Mouse (Mus musculus): Measurements from ENCODE around the gene Cbx4. TPM values are rescaled to one million over a fixed set of nuclear protein-coding genes. Genes with fewer than 3 reads are reported as not detected.

Cbx4 gene
- polyA plus RNA-seq (2015; fragmentation: Nextera tagmentation; extraction: Ambion mirVana), result 15.5 and 16.5 TPM in 2 replicates

- peak; percentile 92 for ATAC-seq (replicated peaks)
- Histone ChIP-seq H3K36me3 (peaks cover 9% of the 10 kb centered on the region; the same call in 1 of the 2 replicates), H3K9ac (replicated peaks) (peak within 1 kb of the TSS; percentile 92), H3K4me3 (peak within 1 kb of the TSS; percentile 91), H3K27me3 (peaks cover 41% of the 10 kb centered on the region), H3K9me3 (no peaks in the 10 kb centered on the region), H3K27ac (replicated peaks) (peak within 1 kb of the TSS; percentile 100), H3K4me2 (replicated peaks) (peak within 1 kb of the TSS; percentile 65), H3K4me1 (peaks cover 68% of the 10 kb centered on the region)
- WGBS, result under 1% methylated on average over 67 of the region's 67 CpGs
Measured at GRCm38 (mm10) chr11:119086144-119086971, at the start of gene Cbx4. Gene Cbx4 (minus strand): TSS chr11:119086221.

- 9% methylated on average over 17 of the region's 17 CpGs for WGBS
- H3K9me3 ChIP-seq, result no peaks in the 10 kb centered on the region
- ATAC-seq (replicated peaks), result no peak
- no peak overlapping the region for H3K9ac ChIP-seq (replicated peaks)
- no peaks in the 10 kb centered on the region for H3K27me3 ChIP-seq
- peak overlapping the region; percentile 22 for H3K4me2 ChIP-seq (replicated peaks)
- H3K4me3 ChIP-seq, result no peak overlapping the region
- no peaks in the 10 kb centered on the region for H3K36me3 ChIP-seq
- 0 out of 2 replicates have a peak overlapping the region, but pooled peaks have one; percentile 15 for H3K27ac ChIP-seq (replicated peaks)
- H3K4me1 ChIP-seq, result peaks cover 24% of the 10 kb centered on the region
Measured at GRCm38 (mm10) chr11:119134586-119134985, 48.6 kb upstream of the Cbx4 start.

- no peak for ATAC-seq (replicated peaks)
- no peak overlapping the region for H3K27ac ChIP-seq (replicated peaks)
Measured at GRCm38 (mm10) chr11:119133437-119134221, 47.6 kb upstream of the Cbx4 start.

GRCm38 (mm10) chr11:119132198-119133035 is 46.4 kb upstream of the Cbx4 start:
- 68% methylated on average over 14 of the region's 14 CpGs for WGBS
- Histone ChIP-seq H3K9ac (replicated peaks) (no peak overlapping the region), H3K4me1 (peaks cover 43% of the 10 kb centered on the region)

More at GRCm38 (mm10) chr11:119133437-119134221, 47.6 kb upstream of the Cbx4 start:
- no peaks in the 10 kb centered on the region for H3K27me3 ChIP-seq
- no peak overlapping the region for H3K4me2 ChIP-seq (replicated peaks)
- no peaks in the 10 kb centered on the region for H3K9me3 ChIP-seq
- no peaks in the 10 kb centered on the region for H3K36me3 ChIP-seq
- H3K4me3 ChIP-seq, result no peak overlapping the region
- 74% methylated on average over 5 of the region's 5 CpGs for WGBS
- H3K9ac ChIP-seq (replicated peaks), result no peak overlapping the region
- peaks cover 31% of the 10 kb centered on the region for H3K4me1 ChIP-seq

GRCm38 (mm10) chr11:119130081-119130765 is 44.2 kb upstream of the Cbx4 start:
- Histone ChIP-seq H3K4me1 (peaks cover 58% of the 10 kb centered on the region), H3K36me3 (no peaks in the 10 kb centered on the region), H3K4me2 (replicated peaks) (peak overlapping the region; percentile 27), H3K27ac (replicated peaks) (no peak overlapping the region), H3K4me3 (no peak overlapping the region), H3K27me3 (no peaks in the 10 kb centered on the region), H3K9ac (replicated peaks) (no peak overlapping the region), H3K9me3 (no peaks in the 10 kb centered on the region)
- no peak for ATAC-seq (replicated peaks)
- WGBS, result 26% methylated on average over 23 of the region's 24 CpGs

More at GRCm38 (mm10) chr11:119132198-119133035, 46.4 kb upstream of the Cbx4 start:
- Histone ChIP-seq H3K27me3 (no peaks in the 10 kb centered on the region), H3K9me3 (no peaks in the 10 kb centered on the region), H3K27ac (replicated peaks) (no peak overlapping the region), H3K4me3 (no peak overlapping the region), H3K36me3 (no peaks in the 10 kb centered on the region), H3K4me2 (replicated peaks) (no peak overlapping the region)
- no peak for ATAC-seq (replicated peaks)

- WGBS, result 50% methylated on average over 18 of the region's 18 CpGs
- Histone ChIP-seq H3K4me1 (peaks cover 52% of the 10 kb centered on the region), H3K36me3 (no peaks in the 10 kb centered on the region), H3K9ac (replicated peaks) (no peak overlapping the region), H3K27ac (replicated peaks) (no peak overlapping the region), H3K27me3 (no peaks in the 10 kb centered on the region), H3K9me3 (no peaks in the 10 kb centered on the region), H3K4me3 (no peak overlapping the region), H3K4me2 (replicated peaks) (peak overlapping the region; percentile 27)
- ATAC-seq (replicated peaks), result no peak
Measured at GRCm38 (mm10) chr11:119129281-119130058, 43.4 kb upstream of the Cbx4 start.

GRCm38 (mm10) chr11:119128668-119129280 is 42.8 kb upstream of the Cbx4 start:
- Histone ChIP-seq H3K27ac (replicated peaks) (no peak overlapping the region), H3K4me2 (replicated peaks) (no peak overlapping the region), H3K27me3 (no peaks in the 10 kb centered on the region), H3K4me1 (peaks cover 46% of the 10 kb centered on the region), H3K9me3 (no peaks in the 10 kb centered on the region), H3K9ac (replicated peaks) (no peak overlapping the region), H3K36me3 (no peaks in the 10 kb centered on the region), H3K4me3 (no peak overlapping the region)
- 43% methylated on average over 11 of the region's 11 CpGs for WGBS
- ATAC-seq (replicated peaks), result no peak

- Histone ChIP-seq H3K4me1 (peaks cover 44% of the 10 kb centered on the region), H3K9me3 (no peaks in the 10 kb centered on the region), H3K9ac (replicated peaks) (no peak overlapping the region), H3K27me3 (no peaks in the 10 kb centered on the region), H3K4me3 (no peak overlapping the region), H3K27ac (replicated peaks) (peak overlapping the region; percentile 58; the same call in 1 of the 2 replicates), H3K36me3 (no peaks in the 10 kb centered on the region), H3K4me2 (replicated peaks) (no peak overlapping the region)
- 0 out of 2 replicates have a peak, but pooled peaks have one; percentile 39 for ATAC-seq (replicated peaks)
- 63% methylated on average over 9 of the region's 9 CpGs for WGBS
Measured at GRCm38 (mm10) chr11:119127686-119128473, 41.9 kb upstream of the Cbx4 start.

GRCm38 (mm10) chr11:119127147-119127546 is 41.1 kb upstream of the Cbx4 start:
- no peak for ATAC-seq (replicated peaks)
- WGBS, result 7% methylated on average over 12 of the region's 12 CpGs
- no peak overlapping the region for H3K4me3 ChIP-seq
- no peaks in the 10 kb centered on the region for H3K27me3 ChIP-seq
- peak overlapping the region; percentile 58 for H3K27ac ChIP-seq (replicated peaks)
- peak overlapping the region; percentile 5; the same call in 1 of the 2 replicates for H3K9ac ChIP-seq (replicated peaks)
- H3K4me2 ChIP-seq (replicated peaks), result peak overlapping the region; percentile 9; the same call in 1 of the 2 replicates
- H3K4me1 ChIP-seq, result peaks cover 44% of the 10 kb centered on the region
- no peaks in the 10 kb centered on the region for H3K9me3 ChIP-seq
- H3K36me3 ChIP-seq, result no peaks in the 10 kb centered on the region

Measured in forebrain, embryonic 15.5 days (tissue).